Mouse (Mus musculus) myocyte (in vitro differentiated cells): Measurements from ENCODE around the gene 1700020N01Rik.

Experiments
- CEBPB ChIP-seq: IDR thresholded peaks from 2 replicates; pipeline ENCODE4 v1.6.1; 2011; ENCODE audit warnings: mild to moderate bottlenecking, moderate library complexity; ENCODE audit not compliant: poor library complexity, insufficient read depth, severe bottlenecking
- MAX ChIP-seq: IDR thresholded peaks from one replicate; pipeline ENCODE4 v1.6.1; 2011; ENCODE audit warnings: low read depth, mild to moderate bottlenecking, control low read depth
- MYOD1 ChIP-seq, 3 experiments: IDR thresholded peaks; one replicate each; pipeline ENCODE4 v1.6.1; 2011; ENCODE audit warnings: control low read depth in 2 of 3, low read depth in 2 of 3, mild to moderate bottlenecking in 2 of 3, moderate library complexity in 1 of 3; ENCODE audit not compliant: insufficient read length in 2 of 3, control insufficient read depth in 1 of 3
- MYOG ChIP-seq, 3 experiments: IDR thresholded peaks; one replicate each; pipeline ENCODE4 v1.6.1; 2011; ENCODE audit warnings: control low read depth in 2 of 3, low read depth in 2 of 3, mild to moderate bottlenecking in 2 of 3; ENCODE audit not compliant: insufficient read length in 2 of 3, control insufficient read depth in 1 of 3, insufficient read depth in 1 of 3
- POLR2A ChIP-seq: IDR thresholded peaks from one replicate; pipeline ENCODE4 v1.6.1; 2011; ENCODE audit warnings: low read depth, mild to moderate bottlenecking, control low read depth, moderate library complexity; ENCODE audit not compliant: insufficient read length
- POLR2AphosphoS2 ChIP-seq: IDR thresholded peaks from one replicate; pipeline ENCODE4 v1.6.1; 2011; ENCODE audit warnings: low read depth, control low read depth; ENCODE audit not compliant: insufficient read length
- REST ChIP-seq: IDR thresholded peaks from one replicate; pipeline ENCODE4 v1.6.1; 2011; ENCODE audit warnings: mild to moderate bottlenecking, control low read depth, moderate library complexity; ENCODE audit not compliant: insufficient read depth, insufficient read length
- TCF12 ChIP-seq: IDR thresholded peaks from one replicate; pipeline ENCODE4 v1.6.1; 2011; ENCODE audit warnings: mild to moderate bottlenecking, control low read depth; ENCODE audit not compliant: poor library complexity, insufficient read depth, severe bottlenecking
- USF1 ChIP-seq: IDR thresholded peaks from one replicate; pipeline ENCODE4 v1.6.1; 2011; ENCODE audit warnings: low read depth, mild to moderate bottlenecking, control low read depth, moderate library complexity

DNA sequence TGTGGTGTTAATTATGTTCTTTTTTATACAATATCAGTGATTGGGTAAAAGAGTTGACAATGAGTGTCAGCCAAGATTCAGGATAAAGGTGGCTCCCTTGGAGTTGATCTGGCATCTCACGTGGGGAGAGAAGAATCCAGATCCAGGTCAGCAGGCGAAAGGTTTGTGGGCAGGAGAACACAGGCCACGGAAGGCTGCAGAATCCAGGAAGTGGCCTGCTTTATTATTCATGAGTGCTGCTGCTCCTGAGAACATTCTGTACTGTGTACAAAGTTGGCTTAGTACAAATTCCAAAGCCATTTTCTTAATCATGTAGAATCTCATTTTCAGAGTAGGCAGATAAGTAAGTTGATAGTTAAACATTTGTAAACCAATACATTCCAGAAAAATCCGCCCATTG lies 19.2 kb upstream of the 1700020N01Rik start:
- TF ChIP-seq POLR2A (no peak), CEBPB (no peak), MAX (no peak), USF1 (no peak), TCF12 (no peak), MYOD1 (IDR thresholded peaks at IDR 0.05; ENCODE audit: control insufficient read depth in 1 of 3, insufficient read length in 2 of 3, low read depth in 2 of 3) (no peak), MYOG (IDR thresholded peaks at IDR 0.05; ENCODE audit: control insufficient read depth in 1 of 3, insufficient read depth in 1 of 3, insufficient read length in 2 of 3, low read depth in 2 of 3) (no peak), POLR2AphosphoS2 (no peak), REST (no peak)
